Mouse (Mus musculus) CD8-positive naive resting alpha-beta T cell, adult 2 months (primary cell): ENCODE results near the gene Necab3.

Experiments used
- DNase-seq, 2 experiments: peaks; one replicate each; pipeline ENCODE4 v3.0.0; 2022; ENCODE audit warnings: low read depth in 2 of 2, low spot score in 2 of 2

Gene Necab3

DNA sequence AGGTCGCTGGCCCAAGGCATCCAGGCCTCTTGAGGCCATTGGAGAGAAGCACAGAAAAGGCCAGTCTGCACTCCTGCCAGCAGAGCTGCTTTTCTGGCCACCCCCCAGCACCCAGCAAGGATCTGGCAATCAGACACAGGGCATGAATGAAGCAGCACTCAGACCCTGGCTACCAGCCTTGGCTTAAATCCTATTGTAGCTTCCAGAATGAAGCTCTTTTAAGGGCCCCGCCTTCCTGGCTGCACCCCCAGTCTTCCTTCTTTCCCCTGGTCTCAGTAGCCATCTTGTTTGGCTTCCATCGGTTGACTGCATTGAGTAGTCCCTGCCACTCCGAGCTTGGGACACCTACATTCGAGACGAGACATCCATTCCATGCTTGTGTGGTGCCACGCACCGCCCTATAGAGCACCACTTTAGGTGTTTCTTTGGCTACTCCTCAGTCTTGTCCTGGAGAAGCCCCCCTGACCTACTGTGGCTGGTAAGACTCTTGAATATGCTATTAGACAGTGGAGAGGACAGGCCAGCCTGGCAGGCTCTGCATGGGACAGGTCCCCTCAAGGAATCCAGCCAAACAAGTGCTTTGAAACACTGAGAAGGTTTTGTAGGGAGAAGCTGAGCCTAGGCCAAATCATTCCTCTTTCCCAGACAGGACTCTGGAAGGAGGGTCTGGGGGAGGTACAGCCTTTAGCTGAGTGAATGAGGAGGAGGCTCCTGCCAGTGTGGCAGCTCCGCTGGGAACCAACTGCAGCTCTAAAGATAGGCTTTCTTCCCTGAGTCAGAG is 14.9 kb downstream of the Necab3 start:
- no peak for DNase-seq

DNA sequence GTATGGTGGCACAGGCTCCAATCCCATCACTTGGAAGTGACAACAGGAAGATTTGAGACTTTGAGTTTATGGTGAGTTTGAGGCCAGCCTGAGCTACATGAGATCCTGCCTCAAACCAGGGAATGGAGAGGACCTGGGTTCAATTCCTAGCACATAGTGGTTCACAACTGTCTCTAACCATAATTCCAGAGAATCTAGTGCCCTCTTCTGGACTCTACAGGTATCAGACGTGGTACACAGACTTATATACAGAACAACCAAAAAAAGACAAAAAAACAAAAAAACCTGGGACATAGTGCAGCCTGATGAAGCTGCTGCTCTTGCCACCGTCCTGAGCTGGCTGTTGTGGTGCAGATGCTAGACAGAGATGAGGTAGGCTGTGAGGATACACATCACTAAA is 17.1 kb downstream of the Necab3 start:
- no peak for DNase-seq

DNA sequence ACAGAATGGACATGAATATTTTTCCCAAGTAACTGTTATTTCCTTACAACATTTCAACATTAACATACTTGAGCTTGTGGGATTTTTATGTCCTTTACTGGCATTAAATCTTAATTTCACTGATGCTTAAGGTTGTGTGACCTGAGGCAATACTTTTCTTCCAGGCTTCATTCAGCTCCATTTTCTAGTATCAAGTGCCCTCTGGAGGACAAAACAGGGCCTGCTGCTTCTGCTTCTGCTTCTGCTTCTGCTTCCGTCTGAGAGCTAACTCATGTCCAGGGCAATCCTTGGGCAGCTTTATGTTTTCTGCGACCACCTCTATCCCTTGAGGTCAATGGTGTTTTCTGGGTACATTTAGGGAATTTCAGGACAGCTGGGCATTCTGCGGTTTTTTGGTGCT is 19.0 kb downstream of the Necab3 start:
- no peak for DNase-seq

DNA sequence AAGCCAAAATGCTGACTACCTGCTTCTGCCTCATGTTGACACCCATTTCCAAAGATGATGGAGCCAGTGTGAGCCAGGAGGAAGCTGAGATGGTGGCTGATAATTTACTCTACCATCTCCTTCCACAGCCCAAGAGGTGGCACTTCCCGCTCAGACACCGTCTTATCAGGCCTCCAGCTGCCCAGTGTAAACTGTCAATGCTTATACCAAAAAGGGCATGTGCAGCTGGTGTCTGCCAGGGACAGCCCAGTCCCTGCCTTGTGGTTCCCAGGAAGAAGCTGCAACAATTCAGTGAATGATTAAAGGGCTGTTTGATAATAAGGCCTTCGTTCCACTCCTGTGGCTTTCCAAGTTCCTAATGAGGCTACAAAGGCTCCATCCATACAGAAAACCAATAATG is 20.0 kb downstream of the Necab3 start:
- DNase-seq: no peak

DNA sequence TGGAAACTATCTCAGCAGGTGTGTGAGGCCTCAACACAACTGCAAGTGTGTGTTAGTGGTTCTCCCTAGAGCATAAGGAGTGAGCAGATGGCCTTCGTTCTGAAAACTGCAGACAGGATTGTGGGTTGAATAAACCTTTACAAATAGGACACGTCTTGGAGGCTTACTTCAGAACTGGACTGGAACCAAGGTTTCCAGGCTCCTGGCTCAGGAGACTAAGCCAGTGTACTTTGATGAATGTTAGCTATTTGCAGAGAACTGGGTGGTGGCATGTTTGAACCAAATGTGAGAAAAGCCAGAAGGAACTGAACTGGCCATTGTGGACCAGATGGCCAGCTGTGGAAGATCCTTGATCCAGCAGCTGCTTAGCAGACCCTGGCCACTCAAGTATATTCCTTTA is 20.4 kb downstream of the Necab3 start:
- no peak for DNase-seq

DNA sequence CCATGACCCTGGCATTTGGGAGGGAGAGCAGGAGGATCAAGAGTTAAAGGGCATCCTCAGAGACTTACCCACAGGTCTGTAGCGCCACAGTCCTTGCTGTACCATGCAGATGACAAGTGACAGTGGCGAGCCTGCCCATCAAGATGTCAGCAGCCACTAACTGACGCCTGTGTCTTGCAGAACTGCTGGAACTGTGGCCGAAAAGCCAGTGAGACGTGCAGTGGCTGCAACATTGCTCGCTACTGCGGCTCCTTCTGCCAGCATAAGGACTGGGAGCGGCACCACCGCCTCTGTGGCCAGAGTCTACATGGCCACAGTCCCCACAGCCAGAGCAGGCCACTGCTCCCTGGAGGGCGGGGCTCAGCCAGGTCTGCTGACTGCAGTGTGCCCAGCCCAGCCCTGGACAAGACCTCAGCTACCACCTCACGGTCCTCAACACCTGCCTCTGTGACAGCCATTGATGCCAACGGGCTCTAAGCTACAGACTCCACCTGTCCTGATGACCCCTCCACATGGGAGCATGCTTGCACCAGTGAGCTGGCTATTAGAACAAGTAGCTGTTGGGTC is 23.9 kb downstream of the Necab3 start:
- DNase-seq: no peak

DNA sequence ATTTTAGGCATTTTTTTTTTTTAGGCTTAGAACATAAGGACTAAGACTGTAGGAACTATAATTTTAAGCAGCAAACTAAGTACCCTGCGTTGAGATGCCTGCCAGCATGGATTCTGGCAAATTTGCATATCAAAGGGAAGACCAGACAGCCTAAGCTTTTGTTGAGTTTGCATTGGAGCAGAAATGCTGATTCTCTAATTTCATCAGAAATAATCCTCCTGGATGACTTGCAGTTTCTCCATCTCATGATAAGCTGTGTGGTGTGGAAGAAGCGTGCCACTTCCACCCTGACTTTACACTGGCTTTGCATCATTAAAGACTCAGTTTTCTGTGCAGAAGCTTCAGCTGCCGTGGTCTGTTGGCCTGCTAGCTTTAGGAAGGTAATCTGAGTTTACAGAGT is 25.8 kb downstream of the Necab3 start:
- DNase-seq: no peak

DNA sequence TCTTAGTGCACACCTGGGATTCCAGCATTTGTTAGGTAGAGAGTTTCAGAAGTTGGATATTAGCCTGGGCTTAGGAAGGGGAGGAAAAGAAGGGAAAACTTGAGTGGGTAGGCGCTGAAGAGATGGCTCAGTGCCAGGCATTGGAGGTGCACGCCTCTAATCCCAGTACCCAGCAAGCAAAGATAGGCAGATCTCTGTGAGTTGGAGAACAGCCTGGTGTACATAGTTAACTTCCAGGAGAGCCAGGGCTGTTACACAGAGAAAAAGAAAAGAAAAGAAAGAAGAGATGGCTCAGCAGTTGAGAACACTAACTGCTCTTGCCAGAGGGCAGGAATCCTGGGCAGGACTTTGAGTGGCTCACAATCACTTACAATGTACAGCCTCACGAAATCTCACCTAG is 32.2 kb downstream of the Necab3 start:
- DNase-seq: no peak

DNA sequence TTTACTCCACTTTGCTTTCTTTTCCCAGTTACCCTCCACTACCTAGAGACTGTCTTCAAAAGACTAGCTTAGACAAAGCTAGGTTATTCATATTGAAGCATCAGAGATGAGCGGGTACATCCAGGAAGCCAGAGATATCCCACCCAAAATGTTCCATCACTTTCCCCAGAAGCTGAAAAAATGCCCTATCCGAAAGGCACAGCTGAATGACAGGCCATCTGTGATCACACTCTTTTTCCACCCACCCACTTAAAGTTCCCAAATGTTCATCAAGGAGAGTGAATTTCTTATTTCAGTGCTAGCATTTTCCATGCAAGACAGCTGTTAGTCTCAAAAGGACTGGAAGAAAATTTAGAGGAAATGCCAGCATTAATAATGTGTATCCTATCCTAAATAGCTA is 33.4 kb downstream of the Necab3 start:
- no peak for DNase-seq

DNA sequence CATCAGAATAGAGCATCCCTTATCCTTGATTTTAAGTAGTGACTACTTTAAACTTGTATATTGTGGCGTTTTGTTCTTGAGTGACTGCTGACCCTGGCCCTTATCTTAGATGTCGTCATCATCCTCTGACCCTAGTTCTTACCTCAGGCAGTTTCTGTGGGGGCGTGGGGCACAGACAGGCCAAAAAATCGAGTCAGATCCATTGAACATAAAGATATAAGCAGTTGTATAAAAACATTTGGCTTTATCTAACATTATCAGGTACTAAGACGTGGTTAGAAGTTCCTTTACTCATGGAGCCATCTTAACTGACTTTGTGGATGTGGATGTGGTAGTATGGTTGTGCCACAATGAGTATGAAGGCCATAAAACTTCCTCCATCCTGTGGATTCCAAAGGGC is 36.4 kb downstream of the Necab3 start:
- no peak for DNase-seq

DNA sequence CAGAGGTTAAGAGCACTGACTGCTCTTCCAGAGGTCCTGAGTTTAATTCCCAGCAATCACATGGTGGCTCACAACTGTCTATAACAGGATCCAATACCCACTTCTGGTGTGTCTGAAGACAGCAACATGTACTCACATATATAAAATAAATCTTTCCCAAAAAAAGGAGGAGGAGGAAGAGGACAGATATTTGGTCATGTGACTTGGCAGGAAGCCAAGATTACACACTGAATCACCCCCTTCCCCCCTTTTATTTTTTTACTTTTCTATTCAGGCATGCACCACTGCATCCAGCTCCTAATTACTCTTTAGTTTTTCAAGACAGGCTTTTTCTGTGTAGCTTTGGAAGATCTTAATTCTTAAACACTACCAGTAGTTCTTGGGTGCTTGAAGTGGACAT is 37.2 kb downstream of the Necab3 start:
- no peak for DNase-seq

DNA sequence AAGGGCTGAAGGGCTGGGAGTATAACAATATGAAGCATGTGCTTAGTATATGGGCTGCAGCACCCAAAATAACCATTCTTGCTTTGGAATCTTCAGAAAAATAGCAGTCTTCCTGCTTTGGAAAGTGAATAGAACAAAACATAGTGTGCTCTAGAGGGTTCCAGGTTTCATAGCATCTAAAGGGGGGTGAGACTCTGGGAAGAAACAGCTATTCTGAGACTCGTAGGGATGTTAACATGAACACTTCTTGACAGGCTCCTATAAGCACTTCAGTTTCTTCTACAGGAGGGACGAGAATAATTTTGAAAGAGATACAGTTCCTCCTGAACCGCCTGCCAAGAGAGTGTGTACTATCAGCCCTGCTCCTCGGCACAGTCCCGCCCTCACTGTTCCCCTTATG is 41.3 kb downstream of the Necab3 start:
- DNase-seq: no peak

DNA sequence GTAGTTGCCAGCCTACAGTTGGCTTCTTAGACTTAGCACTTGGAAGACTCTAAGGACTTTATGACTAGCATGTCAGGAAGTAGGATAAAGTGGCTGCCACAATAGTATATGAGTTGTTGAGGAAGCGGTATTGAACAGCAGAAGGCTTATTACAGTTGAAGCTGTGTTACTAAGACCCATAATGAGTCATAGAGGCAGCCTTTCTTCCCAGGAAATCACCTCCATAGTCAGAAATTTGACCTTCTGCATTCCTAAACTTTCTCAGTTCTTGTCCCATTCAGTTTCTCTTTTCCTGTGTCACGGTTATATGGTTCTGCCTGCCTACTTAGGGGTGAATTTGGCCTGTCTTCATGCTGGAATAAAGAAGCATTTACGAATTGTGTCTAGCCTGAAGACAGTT is 41.7 kb downstream of the Necab3 start:
- no peak for DNase-seq

DNA sequence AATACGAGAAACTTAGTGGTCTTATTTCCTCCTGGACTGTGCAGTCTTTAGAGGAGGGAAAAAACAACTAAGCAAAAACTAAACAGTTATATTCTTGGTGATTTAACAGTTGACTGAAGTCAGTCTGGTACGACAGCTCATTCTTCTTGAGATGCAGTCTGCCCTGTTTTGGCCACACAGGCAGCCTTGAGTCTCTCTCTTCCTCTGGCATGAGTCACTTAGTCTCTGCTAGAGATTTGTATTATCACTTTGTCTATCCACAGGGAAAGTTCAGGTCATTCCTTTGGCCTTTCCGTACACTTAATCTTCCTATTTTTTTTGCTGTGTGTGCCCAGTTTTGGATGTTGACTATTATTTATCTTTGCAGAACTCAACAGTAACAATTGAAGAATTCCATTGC is 48.5 kb downstream of the Necab3 start:
- DNase-seq: no peak

DNA sequence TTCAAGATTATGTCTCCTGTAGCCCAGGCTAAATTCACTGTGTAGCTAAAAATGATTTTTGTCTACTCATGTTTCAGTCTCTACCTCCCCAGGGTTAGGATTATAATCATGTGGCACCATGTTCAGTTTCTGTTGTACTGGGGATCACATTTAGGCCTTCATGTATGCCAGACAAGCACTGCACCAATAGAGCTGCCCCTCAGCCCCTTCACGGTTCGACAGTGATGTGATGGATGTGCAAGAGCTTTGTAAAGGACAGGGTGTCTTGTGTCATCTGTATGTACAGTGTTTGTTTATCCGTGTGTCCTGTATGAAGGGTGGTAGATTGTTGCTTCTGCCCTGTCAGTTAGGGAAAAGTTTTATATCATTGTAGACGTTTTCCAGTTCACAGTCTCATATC is 50.2 kb downstream of the Necab3 start:
- no peak for DNase-seq

DNA sequence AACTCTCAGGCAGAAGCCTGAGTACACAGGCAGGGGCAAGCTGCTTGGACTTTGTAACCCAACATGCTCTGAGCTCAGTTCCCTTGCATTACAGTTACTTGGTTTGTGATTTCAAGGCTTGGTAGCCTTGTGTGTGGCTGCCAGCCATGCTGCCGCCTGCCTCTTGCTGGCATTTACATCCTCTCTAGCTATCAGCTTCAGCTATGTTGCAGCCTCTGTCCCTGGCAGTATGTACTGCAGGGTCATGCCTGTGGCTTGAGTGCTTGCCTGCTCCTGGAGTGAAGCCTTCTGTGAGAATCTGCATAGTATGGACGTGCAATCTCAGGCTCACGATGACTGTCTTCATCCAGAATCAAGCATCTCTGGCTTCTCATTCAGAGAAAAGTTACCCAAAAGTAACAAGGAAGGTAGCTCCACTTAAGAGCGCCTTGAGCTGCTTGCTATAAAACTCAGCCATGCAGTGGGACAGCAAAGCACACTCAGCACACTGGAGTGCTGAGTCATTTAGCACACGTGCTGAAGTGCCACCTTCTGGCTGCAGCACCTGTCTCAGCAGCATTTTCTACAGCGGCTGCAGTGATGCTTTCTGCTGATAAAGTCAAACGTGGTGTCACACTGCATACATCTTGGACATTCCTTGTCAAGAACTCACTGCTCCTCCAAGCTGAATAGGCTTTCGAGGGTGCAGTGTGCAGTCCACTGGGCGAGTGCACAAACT is 51.0 kb downstream of the Necab3 start:
- DNase-seq: no peak

DNA sequence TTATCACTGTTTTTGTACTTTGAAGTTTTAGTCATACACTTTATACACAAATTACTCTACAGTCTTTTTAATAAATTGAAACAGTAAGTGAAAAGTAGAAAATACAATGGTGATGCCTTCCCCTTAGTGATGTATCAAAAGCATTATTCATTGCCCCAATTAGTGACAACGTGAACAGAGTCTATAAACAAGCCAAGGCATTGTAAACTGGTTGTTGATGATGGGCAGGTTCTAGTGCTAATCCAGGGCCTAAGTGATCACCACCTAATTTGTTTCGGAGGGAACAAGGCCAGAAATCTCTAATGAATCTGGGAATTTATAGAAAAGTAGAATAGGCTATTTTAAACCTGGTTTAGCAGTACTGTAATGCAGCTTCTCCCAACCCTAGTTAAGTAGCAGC is 51.6 kb downstream of the Necab3 start:
- no peak for DNase-seq

DNA sequence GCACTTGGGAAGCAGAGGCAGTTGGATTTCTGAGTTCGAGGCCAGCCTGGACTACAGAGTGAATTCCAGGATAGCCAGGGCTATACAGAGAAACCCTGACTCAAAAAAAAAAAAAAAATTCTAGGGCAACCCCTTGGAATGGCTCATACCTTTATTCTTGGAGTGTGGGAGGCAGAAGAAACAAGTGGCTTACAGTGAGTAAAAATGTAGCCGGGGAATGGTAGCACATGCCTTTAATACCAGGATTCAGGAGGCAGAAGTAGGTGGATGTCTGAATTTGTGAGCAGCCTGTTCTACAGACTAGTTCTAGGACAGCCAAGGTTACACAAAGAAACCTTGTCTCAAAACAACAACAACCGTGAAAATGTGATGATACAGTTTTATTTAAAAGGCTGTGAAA is 57.9 kb downstream of the Necab3 start:
- no peak for DNase-seq

DNA sequence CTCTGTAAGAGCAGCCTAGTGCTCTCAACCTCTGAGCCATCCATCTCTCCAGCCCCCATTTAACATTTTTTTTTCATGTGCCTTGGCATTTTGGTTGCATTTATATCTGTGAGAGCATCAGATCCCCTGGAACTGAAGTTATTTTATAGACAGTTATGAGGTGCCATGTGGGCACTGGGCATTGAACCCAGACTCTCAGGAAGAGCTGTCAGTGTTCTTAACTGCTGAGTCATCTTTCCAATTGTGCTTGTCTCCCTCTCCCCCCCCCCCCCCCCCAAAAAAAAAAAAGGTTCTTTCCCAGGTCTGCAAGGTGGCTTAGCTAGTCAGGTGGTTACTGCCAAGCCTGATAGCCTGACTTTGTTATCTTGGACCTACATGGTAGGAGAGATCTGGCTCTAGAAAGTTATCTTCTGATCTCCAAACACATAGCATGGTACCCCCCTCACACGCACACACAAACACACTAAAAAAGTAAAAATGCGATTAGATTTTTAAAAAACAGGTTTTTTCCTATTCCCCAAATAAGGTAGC is 58.9 kb downstream of the Necab3 start:
- no peak for DNase-seq

DNA sequence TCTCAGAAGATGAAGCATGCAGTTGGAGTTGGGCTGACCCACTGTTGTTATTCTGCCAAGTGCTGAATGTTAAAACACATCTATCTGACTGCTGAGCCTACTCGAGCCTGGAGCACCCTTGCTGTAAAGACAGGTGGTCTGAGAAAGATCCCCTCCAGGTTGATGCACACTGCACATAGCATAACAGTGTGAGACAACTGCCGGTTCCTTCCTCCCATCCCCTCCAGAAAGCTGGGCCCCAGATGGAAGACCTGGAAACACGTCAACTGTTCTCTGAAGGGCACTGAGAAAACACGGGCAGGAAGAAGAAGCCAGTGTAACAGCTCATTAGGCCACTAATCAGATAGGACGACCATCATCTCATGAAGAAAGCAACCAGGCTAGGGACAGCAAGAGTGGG is 60.1 kb downstream of the Necab3 start:
- no peak for DNase-seq

DNA sequence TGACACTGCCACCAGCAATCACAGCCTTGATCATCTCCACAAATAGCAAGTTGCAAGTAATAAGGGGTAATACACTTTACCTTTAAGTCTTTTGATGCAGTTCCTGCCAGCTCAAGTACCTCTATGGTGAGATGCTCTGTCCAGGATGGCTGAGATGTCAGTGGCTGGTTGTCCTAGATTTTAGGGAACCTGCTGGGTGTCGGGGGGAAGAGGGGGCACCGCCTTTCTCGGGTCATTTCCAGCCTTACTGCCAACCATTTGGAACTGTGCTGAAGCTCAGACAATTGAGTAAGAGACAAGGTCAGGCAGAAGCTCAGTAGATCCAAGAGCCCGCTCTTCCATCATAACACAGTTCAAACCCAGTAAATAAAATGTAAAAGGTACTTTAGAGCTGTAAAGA is 63.7 kb downstream of the Necab3 start:
- DNase-seq: no peak
